Mouse (Mus musculus): ENCODE data around the gene Plekhm1.

- TF ChIP-seq POLR2A (IDR thresholded peaks at IDR 0.05; ENCODE audit: borderline replicate concordance, insufficient read depth, low read length) (no peak), CTCF (IDR thresholded peaks at IDR 0.05; ENCODE audit: borderline replicate concordance, insufficient read depth, low read depth, low read length) (no peak)
Measured at GRCm38 (mm10) chr11:103378341-103378740, 34.1 kb downstream of the Plekhm1 start.
